Mouse (Mus musculus) macrophage (primary cell): Measurements from ENCODE around the gene Smim26. TPM values are rescaled to one million over a fixed set of nuclear protein-coding genes. Genes with fewer than 3 reads are reported as not detected.

Source experiments
- H3K27ac ChIP-seq: fragments of 350-480 bp; formaldehyde crosslinking; 2 replicates; pipeline ENCODE4 v1.9.0; 2021
- H3K36me3 ChIP-seq: fragments of 350-480 bp; formaldehyde crosslinking; 2 replicates; pipeline ENCODE4 v1.9.0; 2021; ENCODE audit errors: inconsistent target
- H3K4me3 ChIP-seq: fragments of 350-480 bp; formaldehyde crosslinking; 2 replicates; pipeline ENCODE4 v1.9.0; 2021; ENCODE audit errors: inconsistent target
- H3K79me2 ChIP-seq: fragments of 350-480 bp; formaldehyde crosslinking; 2 replicates; pipeline ENCODE4 v1.9.0; 2021; ENCODE audit errors: inconsistent target
- WGBS: methylation state at CpG from one replicate; pipeline ENCODE4 v1.1.7; 2026; ENCODE audit warnings: inconsistent platforms; ENCODE audit not compliant: missing documents; 5-methylcytosine and 5-hydroxymethylcytosine counted together
- polyA plus RNA-seq: library from polyadenylated mRNA; stranded (reverse); fragments of 250-400 nt; gene quantifications from 3 replicates; pipeline ENCODE4 v1.2.4, GENCODE M21; 2018; ENCODE audit warnings: inconsistent platforms

Gene Smim26
- polyA plus RNA-seq, 1 experiment from 2014 or later, result 9.3 TPM

GRCm38 (mm10) chr2:144601576-144601975 is 7.7 kb downstream of the Smim26 start:
- Histone ChIP-seq H3K27ac (no peak overlapping the region), H3K79me2 (no peaks in the 10 kb centered on the region), H3K36me3 (no peaks in the 10 kb centered on the region), H3K4me3 (no peak overlapping the region)
- WGBS, result 100% methylated on average over 1 of the region's 1 CpGs

GRCm38 (mm10) chr2:144613956-144614355 is 20.1 kb downstream of the Smim26 start:
- no peaks in the 10 kb centered on the region for H3K79me2 ChIP-seq

GRCm38 (mm10) chr2:144617074-144617874 is 23.4 kb downstream of the Smim26 start:
- WGBS, result 94% methylated on average over 11 of the region's 16 CpGs
- H3K4me3 ChIP-seq, result no peak overlapping the region
- H3K36me3 ChIP-seq, result no peaks in the 10 kb centered on the region
- no peak overlapping the region for H3K27ac ChIP-seq
- no peaks in the 10 kb centered on the region for H3K79me2 ChIP-seq

More at GRCm38 (mm10) chr2:144613956-144614355, 20.1 kb downstream of the Smim26 start:
- WGBS, result 96% methylated on average over 6 of the region's 6 CpGs
- H3K4me3 ChIP-seq, result no peak overlapping the region
- no peaks in the 10 kb centered on the region for H3K36me3 ChIP-seq
- no peak overlapping the region for H3K27ac ChIP-seq

GRCm38 (mm10) chr2:144621491-144621890 is 27.6 kb downstream of the Smim26 start:
- 100% methylated on average over 6 of the region's 6 CpGs for whole genome bisulfite sequencing
- H3K27ac ChIP-seq, result no peak overlapping the region
- H3K79me2 ChIP-seq, result no peaks in the 10 kb centered on the region
- no peaks in the 10 kb centered on the region for H3K36me3 ChIP-seq
- no peak overlapping the region for H3K4me3 ChIP-seq

- no peaks in the 10 kb centered on the region for H3K79me2 ChIP-seq
- no peak overlapping the region for H3K27ac ChIP-seq
- no peaks in the 10 kb centered on the region for H3K36me3 ChIP-seq
- WGBS, result 97% methylated on average over 2 of the region's 2 CpGs
- no peak overlapping the region for H3K4me3 ChIP-seq
Measured at GRCm38 (mm10) chr2:144633551-144633950, 39.7 kb downstream of the Smim26 start.

GRCm38 (mm10) chr2:144634231-144634630 is 40.4 kb downstream of the Smim26 start:
- no peaks in the 10 kb centered on the region for H3K79me2 ChIP-seq
- 84% methylated on average over 5 of the region's 5 CpGs for WGBS
- no peak overlapping the region for H3K4me3 ChIP-seq
- H3K36me3 ChIP-seq, result no peaks in the 10 kb centered on the region
- no peak overlapping the region for H3K27ac ChIP-seq

GRCm38 (mm10) chr2:144634729-144635128 is 40.9 kb downstream of the Smim26 start:
- no peak overlapping the region for H3K4me3 ChIP-seq
- no peaks in the 10 kb centered on the region for H3K79me2 ChIP-seq
- no peaks in the 10 kb centered on the region for H3K36me3 ChIP-seq
- H3K27ac ChIP-seq, result no peak overlapping the region
- 94% methylated on average over 2 of the region's 2 CpGs for WGBS

GRCm38 (mm10) chr2:144635644-144636320 is 41.9 kb downstream of the Smim26 start:
- 37% methylated on average over 5 of the region's 5 CpGs for WGBS
- H3K4me3 ChIP-seq, result no peak overlapping the region
- no peak overlapping the region for H3K27ac ChIP-seq
- no peaks in the 10 kb centered on the region for H3K36me3 ChIP-seq
- no peaks in the 10 kb centered on the region for H3K79me2 ChIP-seq

GRCm38 (mm10) chr2:144637204-144637603 is 43.4 kb downstream of the Smim26 start:
- H3K79me2 ChIP-seq, result no peaks in the 10 kb centered on the region
- WGBS, result 64% methylated on average over 4 of the region's 4 CpGs
- no peak overlapping the region for H3K4me3 ChIP-seq

GRCm38 (mm10) chr2:144637671-144638395 is 44.0 kb downstream of the Smim26 start:
- no peak overlapping the region for H3K4me3 ChIP-seq
- H3K79me2 ChIP-seq, result no peaks in the 10 kb centered on the region
- 75% methylated on average over 12 of the region's 12 CpGs for WGBS
- no peaks in the 10 kb centered on the region for H3K36me3 ChIP-seq
- no peak overlapping the region for H3K27ac ChIP-seq

More at GRCm38 (mm10) chr2:144637204-144637603, 43.4 kb downstream of the Smim26 start:
- H3K27ac ChIP-seq, result no peak overlapping the region
- no peaks in the 10 kb centered on the region for H3K36me3 ChIP-seq

GRCm38 (mm10) chr2:144638719-144639118 is 44.9 kb downstream of the Smim26 start:
- H3K36me3 ChIP-seq, result no peaks in the 10 kb centered on the region
- no peak overlapping the region for H3K4me3 ChIP-seq
- no peak overlapping the region for H3K27ac ChIP-seq
- 50% methylated on average over 4 of the region's 4 CpGs for WGBS
- H3K79me2 ChIP-seq, result no peaks in the 10 kb centered on the region

GRCm38 (mm10) chr2:144640101-144640500 is 46.2 kb downstream of the Smim26 start:
- WGBS, result 88% methylated on average over 7 of the region's 7 CpGs

GRCm38 (mm10) chr2:144641991-144642390 is 48.1 kb downstream of the Smim26 start:
- Histone ChIP-seq H3K79me2 (no peaks in the 10 kb centered on the region), H3K4me3 (no peak overlapping the region), H3K36me3 (no peaks in the 10 kb centered on the region), H3K27ac (no peak overlapping the region)
- WGBS, result 13% methylated on average over 4 of the region's 4 CpGs

More at GRCm38 (mm10) chr2:144640101-144640500, 46.2 kb downstream of the Smim26 start:
- no peak overlapping the region for H3K27ac ChIP-seq
- H3K36me3 ChIP-seq, result no peaks in the 10 kb centered on the region
- H3K79me2 ChIP-seq, result no peaks in the 10 kb centered on the region
- no peak overlapping the region for H3K4me3 ChIP-seq
